Mouse (Mus musculus): ENCODE results near the gene Ccdc42. TPM values are rescaled to one million over a fixed set of nuclear protein-coding genes. Genes with fewer than 3 reads are reported as not detected.

Ccdc42 gene
- 0.21 and 0.45 TPM in 2 replicates for polyA plus RNA-seq (2015; fragmentation: Nextera tagmentation; extraction: Ambion mirVana)

GRCm38 (mm10) chr11:68586721-68587120, at the start of gene Ccdc42:
Ccdc42 (plus strand) TSS chr11:68587021.
- no peak for DNase-seq (ENCODE audit: low spot score)

GRCm38 (mm10) chr11:68539621-68540020, 47.2 kb upstream of the Ccdc42 start:
- no peak for DNase-seq (ENCODE audit: low spot score)

GRCm38 (mm10) chr11:68544554-68544953, 42.3 kb upstream of the Ccdc42 start:
- DNase-seq (ENCODE audit: low spot score): no peak

GRCm38 (mm10) chr11:68545172-68545571, 41.6 kb upstream of the Ccdc42 start:
- no peak for DNase-seq (ENCODE audit: low spot score)

- no peak for DNase-seq (ENCODE audit: low spot score)
Observed at GRCm38 (mm10) chr11:68545682-68546222, 41.1 kb upstream of the Ccdc42 start.

GRCm38 (mm10) chr11:68547484-68547883, 39.3 kb upstream of the Ccdc42 start:
- no peak for DNase-seq (ENCODE audit: low spot score)

- peak; percentile 25 for DNase-seq (ENCODE audit: low spot score)
Observed at GRCm38 (mm10) chr11:68549597-68549996, 37.2 kb upstream of the Ccdc42 start.

GRCm38 (mm10) chr11:68550358-68550757, 36.5 kb upstream of the Ccdc42 start:
- no peak for DNase-seq (ENCODE audit: low spot score)

GRCm38 (mm10) chr11:68553981-68554471, 32.8 kb upstream of the Ccdc42 start:
- peak; percentile 65 for DNase-seq (ENCODE audit: low spot score)

- DNase-seq (ENCODE audit: low spot score): no peak
Observed at GRCm38 (mm10) chr11:68555918-68556584, 30.8 kb upstream of the Ccdc42 start, which contains the start of gene Mfsd6l. Mfsd6l (plus strand) TSS chr11:68556186.

- peak; percentile 27 for DNase-seq (ENCODE audit: low spot score)
Observed at GRCm38 (mm10) chr11:68559546-68559945, 27.3 kb upstream of the Ccdc42 start.

- DNase-seq (ENCODE audit: low spot score): no peak
Observed at GRCm38 (mm10) chr11:68561957-68562950, 24.6 kb upstream of the Ccdc42 start.

GRCm38 (mm10) chr11:68564356-68565031, 22.3 kb upstream of the Ccdc42 start:
- DNase-seq (ENCODE audit: low spot score): no peak

GRCm38 (mm10) chr11:68565032-68565429, 21.8 kb upstream of the Ccdc42 start:
- DNase-seq (ENCODE audit: low spot score): no peak

GRCm38 (mm10) chr11:68566447-68567059, 20.3 kb upstream of the Ccdc42 start:
- peak; percentile 60 for DNase-seq (ENCODE audit: low spot score)

GRCm38 (mm10) chr11:68570861-68571260, 16.0 kb upstream of the Ccdc42 start:
- DNase-seq (ENCODE audit: low spot score): no peak

GRCm38 (mm10) chr11:68577076-68577475, 9.7 kb upstream of the Ccdc42 start:
- no peak for DNase-seq (ENCODE audit: low spot score)

GRCm38 (mm10) chr11:68579462-68579881, 7.3 kb upstream of the Ccdc42 start:
- DNase-seq (ENCODE audit: low spot score): no peak

GRCm38 (mm10) chr11:68580566-68580965, 6.3 kb upstream of the Ccdc42 start:
- DNase-seq (ENCODE audit: low spot score): no peak

GRCm38 (mm10) chr11:68583225-68583624, 3.6 kb upstream of the Ccdc42 start:
- DNase-seq (ENCODE audit: low spot score): no peak

All from thymus, postnatal 0 days (tissue).